ENCODE assay signal across 8 mouse cellular contexts in genomic region chr4:128698011-128698861, GRCm38 (mm10). TPM values are rescaled to one million over a fixed set of nuclear protein-coding genes. Genes with fewer than 3 reads are reported as not detected.
DNase-seq lines count a peak whose midpoint lies in the region; ATAC-seq lines count a peak whose summit lies in the region.

No protein-coding gene starts in this region.

- H3K36me3 ChIP-seq in hindbrain, embryonic 13.5 days: no peaks in the 10 kb centered on the region

- H3K27ac ChIP-seq in hindbrain, embryonic 13.5 days: peak overlapping the region; percentile 86

- WGBS in hindbrain, embryonic 13.5 days: 46% methylated on average over 12 of the region's 12 CpGs

- ATAC-seq in hindbrain, embryonic 13.5 days (ENCODE audit: low FRiP score): no peak
- ATAC-seq in megakaryocyte, adult 5-6 weeks (ENCODE audit: poor library complexity, severe bottlenecking): peak; percentile 23; the same call in 1 of the 2 replicates
- ATAC-seq in erythroblast, adult 5-6 weeks (replicated peaks; ENCODE audit: low FRiP score, poor library complexity, severe bottlenecking): no peak

- no peak overlapping the region for H3K4me2 ChIP-seq in hindbrain, embryonic 13.5 days

- H3K4me3 ChIP-seq in hindbrain, embryonic 13.5 days: no peak overlapping the region

- no peaks in the 10 kb centered on the region for H3K9me3 ChIP-seq in hindbrain, embryonic 13.5 days

- DNase-seq in Muller cell, postnatal 12 days (ENCODE audit: inconsistent ontology term): peak; percentile 83
- DNase-seq in adrenal gland, postnatal 36 days: peak; percentile 59 to 72
- DNase-seq in gastrocnemius, adult 8-10 months (ENCODE audit: low spot score in 2 of 2): peak; percentile 58 to 68
- DNase-seq in layer of hippocampus, postnatal 14 days (ENCODE audit: low spot score in 2 of 2): peak; percentile 68 to 84
- peak; percentile 77 for DNase-seq in testis, postnatal 10 days (ENCODE audit: low spot score)

- peaks cover 71% of the 10 kb centered on the region for H3K4me1 ChIP-seq in hindbrain, embryonic 13.5 days (replicated peaks)

- no peaks in the 10 kb centered on the region for H3K27me3 ChIP-seq in hindbrain, embryonic 13.5 days

- H3K9ac ChIP-seq in hindbrain, embryonic 13.5 days: 0 out of 2 replicates have a peak overlapping the region, but pooled peaks have one; percentile 35

RNA-seq across cellular contexts. Expression of gene Phc2, which starts 43.7 kb away (rescaled TPM):
- 10 to 100 TPM; 74.8 to 83.2 TPM for total RNA-seq in adrenal gland, postnatal 36 days (2021)
- 10 to 100 TPM; 12.3 to 18.1 (median 14.6) TPM for total RNA-seq in gastrocnemius, adult 8-10 months (2022)
- 31.3 and 35.8 TPM in 2 replicates for polyA plus RNA-seq in hindbrain, embryonic 13.5 days (2015; fragmentation: Nextera tagmentation; extraction: Ambion mirVana)
- 10 to 100 TPM; 83.0 to 86.4 TPM for total RNA-seq in layer of hippocampus, postnatal 14 days (2021)
- total RNA-seq in megakaryocyte, adult 5-6 weeks (2015): 34.1 and 34.5 TPM in 2 replicates
- total RNA-seq in megakaryocyte, adult 5-6 weeks (2017): 17.0 and 18.8 TPM in 2 replicates
- 7.1 and 14.0 TPM in 2 replicates for total RNA-seq in erythroblast, adult 5-6 weeks (2015; ENCODE audit: low replicate concordance)
- 3.3 and 4.5 TPM in 2 replicates for total RNA-seq in erythroblast, adult 5-6 weeks (2017; ENCODE audit: low replicate concordance)

RNA-seq across cellular contexts. Expression of gene A3galt2, which starts 56.9 kb away (rescaled TPM):
- total RNA-seq in adrenal gland, postnatal 36 days (2021): under 1 TPM; 0.16 to 0.30 TPM
- total RNA-seq in gastrocnemius, adult 8-10 months (2022): not detected
- polyA plus RNA-seq in hindbrain, embryonic 13.5 days (2015; fragmentation: Nextera tagmentation; extraction: Ambion mirVana): 0.38 and 0.53 TPM in 2 replicates
- under 1 TPM; 0.35 to 0.62 TPM for total RNA-seq in layer of hippocampus, postnatal 14 days (2021)
- 0.09 and 0.21 TPM in 2 replicates for total RNA-seq in megakaryocyte, adult 5-6 weeks (2015)
- total RNA-seq in megakaryocyte, adult 5-6 weeks (2017): 0.11 TPM in 1 of 2 replicates, not detected in the other
- not detected in 2 replicates for total RNA-seq in erythroblast, adult 5-6 weeks (2015; ENCODE audit: low replicate concordance)
- not detected in 2 replicates for total RNA-seq in erythroblast, adult 5-6 weeks (2017; ENCODE audit: low replicate concordance)
